Mouse (Mus musculus) testis, adult 2 months (tissue): ENCODE results near the gene Slc7a15.
"Not testable (repeated sequence)": the region's sequence is repeated elsewhere in the genome, so short reads cannot be mapped to it uniquely, and the experiment has no call there.

Experiments used
- CTCF ChIP-seq: fragments of 200-500 bp; IDR thresholded peaks from 2 replicates; pipeline ENCODE4 v1.5.1; 2012; ENCODE audit warnings: low read depth, mild to moderate bottlenecking, inconsistent platforms, low read length, moderate library complexity; ENCODE audit not compliant: control insufficient read depth, insufficient read depth, insufficient replicate concordance
- POLR2A ChIP-seq: fragments of 200-500 bp; IDR thresholded peaks from 2 replicates; pipeline ENCODE4 v1.6.1; 2012; ENCODE audit warnings: low read depth, mild to moderate bottlenecking, inconsistent platforms, low read length, moderate library complexity; ENCODE audit not compliant: control insufficient read depth

- not testable (repeated sequence) for TF ChIP-seq POLR2A, CTCF
These were observed 26.9 kb downstream of the Slc7a15 start for GRCm38 (mm10) chr12:8571903-8572341.
